Mouse (Mus musculus) adrenal gland (tissue): ENCODE results near the gene Abcc1.

Experiments
- intact Hi-C: fragments of 180-260 bp; cut with DNase I; formaldehyde crosslinking; loops from one replicate; pipeline ENCODE4 v1.15.1; 2025

Gene Abcc1

GRCm38 (mm10) chr16:14375942-14376341, 14.6 kb downstream of the Abcc1 start:
- intact Hi-C loops: no loop called here

- intact Hi-C loops: no loop called here
Observed at GRCm38 (mm10) chr16:14376352-14376751, 15.0 kb downstream of the Abcc1 start.

GRCm38 (mm10) chr16:14377321-14377720, 16.0 kb downstream of the Abcc1 start:
- intact Hi-C loops: no loop called here

- intact Hi-C loops: no loop called here
Observed at GRCm38 (mm10) chr16:14378654-14379053, 17.3 kb downstream of the Abcc1 start.

- intact Hi-C loops: no loop called here
Observed at GRCm38 (mm10) chr16:14379888-14380287, 18.5 kb downstream of the Abcc1 start.

GRCm38 (mm10) chr16:14381061-14381665, 19.8 kb downstream of the Abcc1 start:
- intact Hi-C loops: no loop called here

- intact Hi-C loops: no loop called here
Observed at GRCm38 (mm10) chr16:14399303-14399702, 37.9 kb downstream of the Abcc1 start.

GRCm38 (mm10) chr16:14403507-14403906, 42.1 kb downstream of the Abcc1 start:
- intact Hi-C loops: no loop called here

- intact Hi-C loops: no loop called here
Observed at GRCm38 (mm10) chr16:14405636-14406035, 44.3 kb downstream of the Abcc1 start.

GRCm38 (mm10) chr16:14409124-14409523, 47.8 kb downstream of the Abcc1 start:
- intact Hi-C loops: no loop called here

- intact Hi-C loops: no loop called here
Observed at GRCm38 (mm10) chr16:14409776-14410175, 48.4 kb downstream of the Abcc1 start.

- intact Hi-C loops: no loop called here
Observed at GRCm38 (mm10) chr16:14410611-14411010, 49.3 kb downstream of the Abcc1 start.

- intact Hi-C loops: no loop called here
Observed at GRCm38 (mm10) chr16:14411156-14411555, 49.8 kb downstream of the Abcc1 start.

GRCm38 (mm10) chr16:14412551-14412950, 51.2 kb downstream of the Abcc1 start:
- intact Hi-C loops: no loop called here

GRCm38 (mm10) chr16:14415206-14415605, 53.8 kb downstream of the Abcc1 start:
- intact Hi-C loops: no loop called here

- intact Hi-C loops: no loop called here
Observed at GRCm38 (mm10) chr16:14416957-14417618, 55.7 kb downstream of the Abcc1 start.

GRCm38 (mm10) chr16:14420496-14421132, 59.3 kb downstream of the Abcc1 start:
- intact Hi-C loops: no loop called here

GRCm38 (mm10) chr16:14422081-14422480, 60.7 kb downstream of the Abcc1 start:
- intact Hi-C loops: no loop called here

GRCm38 (mm10) chr16:14429371-14429770, 68.0 kb downstream of the Abcc1 start:
- intact Hi-C loops: no loop called here

GRCm38 (mm10) chr16:14432996-14433395, 71.6 kb downstream of the Abcc1 start:
- intact Hi-C loops: no loop called here

GRCm38 (mm10) chr16:14435526-14435925, 74.2 kb downstream of the Abcc1 start:
- intact Hi-C loops: no loop called here

- intact Hi-C loops: no loop called here
Observed at GRCm38 (mm10) chr16:14437446-14437982, 76.2 kb downstream of the Abcc1 start.
